Mouse (Mus musculus): Measurements from ENCODE around the gene Dad1.

DNA sequence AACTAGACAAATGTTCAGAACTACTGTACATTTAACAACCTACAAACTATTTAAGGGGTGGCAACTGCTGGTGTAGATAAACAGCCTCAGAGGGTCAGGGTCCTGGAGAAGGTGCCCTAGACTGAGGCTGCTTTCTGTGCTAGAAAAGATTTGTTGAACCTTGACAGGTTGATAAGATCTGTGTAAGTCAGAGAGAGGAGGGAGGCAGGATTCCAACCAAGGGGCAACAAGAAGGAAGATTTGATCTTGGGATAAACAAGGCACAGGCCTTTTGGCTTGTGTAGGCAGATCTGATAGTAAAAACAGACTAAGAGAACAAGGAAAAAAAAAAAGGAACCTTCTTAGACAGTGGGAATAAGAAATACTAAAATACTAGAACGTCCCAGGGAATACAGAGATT lies 35.7 kb downstream of the Dad1 start:
- TF ChIP-seq GATA1 (IDR thresholded peaks at IDR 0.05; ENCODE audit: borderline replicate concordance, low read length) (no peak), CTCF (IDR thresholded peaks at IDR 0.05; ENCODE audit: low read depth, low read length) (no peak), TAL1 (conservative IDR thresholded peaks at IDR 0.05; ENCODE audit: low read depth, low read length) (no peak), POLR2AphosphoS5 (IDR thresholded peaks at IDR 0.05; ENCODE audit: insufficient replicate concordance, low read depth, low read length) (no peak), GATA2 (IDR thresholded peaks at IDR 0.05; ENCODE audit: borderline replicate concordance, low read depth, low read length) (no peak)

Measured in G1E (cell line).